Mouse (Mus musculus) heart, adult 8-10 months (tissue): ENCODE data around the gene Spag4. TPM values are rescaled to one million over a fixed set of nuclear protein-coding genes. Genes with fewer than 3 reads are reported as not detected.
"Not testable (repeated sequence)": the region's sequence is repeated elsewhere in the genome, so short reads cannot be mapped to it uniquely, and the experiment has no call there.

ENCODE experiments used
- DNase-seq: peaks from one replicate; pipeline ENCODE4 v3.0.0; 2022; ENCODE audit warnings: low spot score
- total RNA-seq, 4 experiments: library from RNA; stranded (reverse); gene quantifications; 2 replicates each; pipeline ENCODE4 v1.2.4; 2022

Gene Spag4
- total RNA-seq, 4 experiments from 2014 or later: 0.62 to 2.3 (median 1.1) TPM

- peak; percentile 7 for DNase-seq
These were observed 45.8 kb downstream of the Spag4 start for GRCm38 (mm10) chr2:156110627-156111357.

GRCm38 (mm10) chr2:156111358-156112079 lies 46.5 kb downstream of the Spag4 start, which contains the start of the genes Cpne1 and Rbm12:
TSS of gene Cpne1 (minus strand) at chr2:156111965.
TSS of gene Rbm12 (minus strand) at chr2:156111978.
- peak; percentile 86 for DNase-seq

GRCm38 (mm10) chr2:156112080-156112423 lies 47.1 kb downstream of the Spag4 start:
- DNase-seq: not testable (repeated sequence)

- DNase-seq: no peak
These were observed 54.6 kb downstream of the Spag4 start for GRCm38 (mm10) chr2:156119566-156119965.

Other genes starting within 250 kb of the Spag4 start
- 10 to 100 TPM; 29.8 to 40.2 (median 35.1) TPM for gene BC029722, start 245.7 kb upstream of the Spag4 start, total RNA-seq
- 10 to 100 TPM; 44.2 to 65.1 (median 54.3) TPM for gene Eif6, start 238.2 kb upstream of the Spag4 start, total RNA-seq
- not detected for gene Fam83c, start 230.3 kb upstream of the Spag4 start, total RNA-seq
- gene Uqcc1, start 134.9 kb upstream of the Spag4 start, total RNA-seq: 100 to 1,000 TPM; 275 to 349 (median 295) TPM
- not detected for gene Gm15557, start 124.4 kb upstream of the Spag4 start, total RNA-seq
- gene Gdf5, start 119.8 kb upstream of the Spag4 start, total RNA-seq: not detected
- 1 to 10 TPM; 4.1 to 8.8 (median 6.0) TPM for gene Cep250, start 108.7 kb upstream of the Spag4 start, total RNA-seq
- 1 to 10 TPM in 1 of 4 experiments, under 1 TPM in 3; 0.14 to 2.0 (median 0.53) TPM for gene 6430550D23Rik, start 57.2 kb upstream of the Spag4 start, total RNA-seq
- gene Ergic3, start 57.1 kb upstream of the Spag4 start, total RNA-seq: 10 to 100 TPM; 58.2 to 67.2 (median 66.3) TPM
- gene Fer1l4, start 12.2 kb upstream of the Spag4 start, total RNA-seq: not detected
- gene Cpne1, start 46.8 kb downstream of the Spag4 start, total RNA-seq: 10 to 100 TPM in 3 of 4 experiments, 1 to 10 TPM in 1; 9.4 to 13.7 (median 11.9) TPM
- gene Rbm12, start 46.8 kb downstream of the Spag4 start, total RNA-seq: 10 to 100 TPM in 2 of 4 experiments, 1 to 10 TPM in 2; 8.4 to 20.4 (median 13.6) TPM
- gene Gm28036, start 61.9 kb downstream of the Spag4 start, total RNA-seq: 10 to 100 TPM in 2 of 4 experiments, 1 to 10 TPM in 2; 9.4 to 12.1 (median 10.2) TPM
- 100 to 1,000 TPM; 303 to 403 (median 332) TPM for gene Romo1, start 78.9 kb downstream of the Spag4 start, total RNA-seq
- gene Nfs1, start 79.0 kb downstream of the Spag4 start, total RNA-seq: 100 to 1,000 TPM; 104 to 115 (median 107) TPM
- 100 to 1,000 TPM; 107 to 140 (median 123) TPM for gene Rbm39, start 115.1 kb downstream of the Spag4 start, total RNA-seq
- gene Phf20, start 131.3 kb downstream of the Spag4 start, total RNA-seq: 10 to 100 TPM; 13.5 to 25.1 (median 19.2) TPM
- gene Cnbd2, start 247.1 kb downstream of the Spag4 start, total RNA-seq: 1 to 10 TPM in 1 of 4 experiments, under 1 TPM in 3; 0.60 to 1.1 (median 0.81) TPM
- gene Scand1, start 247.5 kb downstream of the Spag4 start, total RNA-seq: 10 to 100 TPM; 73.0 to 84.3 (median 79.6) TPM